Mouse (Mus musculus) forebrain, embryonic 13.5 days (tissue): Measurements from ENCODE around the gene Plekhg1. TPM values are rescaled to one million over a fixed set of nuclear protein-coding genes. Genes with fewer than 3 reads are reported as not detected.
A peak's percentile ranks its signal among the peaks of the same experiment; 100 is the strongest.

ENCODE experiments used
- ATAC-seq: fragments of 200-750 bp; cut with Nextera tagmentation; 2 replicates; pipeline ENCODE4 v1.8.0; 2017
- H3K27ac ChIP-seq: fragments of 300-500 bp; sonication (generic); 2 replicates; pipeline ENCODE4 v1.5.1; 2015; ENCODE audit warnings: inconsistent platforms, mild to moderate bottlenecking, moderate library complexity
- H3K27me3 ChIP-seq: fragments of 300-500 bp; sonication (generic); 2 replicates; pipeline ENCODE4 v1.6.1; 2015; ENCODE audit warnings: mild to moderate bottlenecking, inconsistent platforms
- H3K36me3 ChIP-seq: fragments of 300-500 bp; sonication (generic); 2 replicates; pipeline ENCODE4 v1.6.1; 2015; ENCODE audit warnings: mild to moderate bottlenecking, inconsistent platforms; ENCODE audit not compliant: poor library complexity, severe bottlenecking
- H3K4me1 ChIP-seq: fragments of 300-500 bp; sonication (generic); 2 replicates; pipeline ENCODE4 v1.6.1; 2015; ENCODE audit warnings: inconsistent platforms
- H3K4me2 ChIP-seq: fragments of 300-500 bp; sonication (generic); 2 replicates; pipeline ENCODE4 v1.6.1; 2015; ENCODE audit warnings: inconsistent platforms, mild to moderate bottlenecking, moderate library complexity
- H3K4me3 ChIP-seq: fragments of 300-500 bp; sonication (generic); 2 replicates; pipeline ENCODE4 v1.5.1; 2015; ENCODE audit warnings: mild to moderate bottlenecking, inconsistent platforms
- H3K9ac ChIP-seq: fragments of 300-500 bp; sonication (generic); 2 replicates; pipeline ENCODE4 v1.6.1; 2015; ENCODE audit warnings: mild to moderate bottlenecking, inconsistent platforms
- H3K9me3 ChIP-seq: fragments of 300-500 bp; sonication (generic); replicated peaks from 2 replicates; pipeline ENCODE4 v1.6.1; 2016; ENCODE audit warnings: inconsistent platforms
- WGBS: fragments of 180-500 bp; shearing (Covaris S2); methylation state at CpG from one replicate; pipeline ENCODE4 v1.1.7; 2015; 5-methylcytosine and 5-hydroxymethylcytosine counted together
- polyA plus RNA-seq: library from polyadenylated mRNA; unstranded; fragments of >200 nt; fragmentation: Nextera tagmentation; extraction: Ambion mirVana; gene quantifications from 2 replicates; pipeline ENCODE4 v1.2.1, GENCODE M21; 2015

The Plekhg1 gene
- polyA plus RNA-seq, 1 experiment from 2014 or later: 4.0 TPM

- no peak for ATAC-seq
- Histone ChIP-seq H3K27ac (no peak overlapping the region), H3K27me3 (no peaks in the 10 kb centered on the region), H3K9ac (no peak overlapping the region), H3K9me3 (no peaks in the 10 kb centered on the region), H3K4me2 (no peak overlapping the region), H3K4me1 (no peaks in the 10 kb centered on the region), H3K4me3 (no peak overlapping the region), H3K36me3 (peaks cover 12% of the 10 kb centered on the region; the same call in 1 of the 2 replicates)
- WGBS: 94% methylated on average over 5 of the region's 5 CpGs
Measured at GRCm38 (mm10) chr10:3870828-3871227, 130.7 kb downstream of the Plekhg1 start.

- no peak overlapping the region for H3K9ac ChIP-seq
- peaks cover 12% of the 10 kb centered on the region; the same call in 1 of the 2 replicates for H3K36me3 ChIP-seq
- no peak overlapping the region for H3K4me2 ChIP-seq
- H3K4me1 ChIP-seq: no peaks in the 10 kb centered on the region
- H3K27me3 ChIP-seq: no peaks in the 10 kb centered on the region
- no peak overlapping the region for H3K27ac ChIP-seq
- ATAC-seq: no peak
- 97% methylated on average over 6 of the region's 6 CpGs for WGBS
- H3K4me3 ChIP-seq: no peak overlapping the region
- no peaks in the 10 kb centered on the region for H3K9me3 ChIP-seq
Measured at GRCm38 (mm10) chr10:3873467-3873866, 133.3 kb downstream of the Plekhg1 start.

GRCm38 (mm10) chr10:3877852-3878535 lies 137.8 kb downstream of the Plekhg1 start:
- H3K4me2 ChIP-seq: no peak overlapping the region
- H3K36me3 ChIP-seq: peaks cover 8% of the 10 kb centered on the region; the same call in 1 of the 2 replicates
- no peaks in the 10 kb centered on the region for H3K4me1 ChIP-seq
- ATAC-seq: no peak
- no peaks in the 10 kb centered on the region for H3K9me3 ChIP-seq
- 96% methylated on average over 4 of the region's 4 CpGs for WGBS
- no peak overlapping the region for H3K27ac ChIP-seq
- H3K4me3 ChIP-seq: no peak overlapping the region
- H3K9ac ChIP-seq: no peak overlapping the region
- H3K27me3 ChIP-seq: no peaks in the 10 kb centered on the region

GRCm38 (mm10) chr10:3881179-3881578 lies 141.0 kb downstream of the Plekhg1 start:
- Histone ChIP-seq H3K4me1 (no peaks in the 10 kb centered on the region), H3K4me3 (no peak overlapping the region), H3K4me2 (no peak overlapping the region), H3K9me3 (no peaks in the 10 kb centered on the region), H3K27ac (no peak overlapping the region), H3K9ac (no peak overlapping the region), H3K27me3 (no peaks in the 10 kb centered on the region), H3K36me3 (no peaks in the 10 kb centered on the region)
- WGBS: 76% methylated on average over 2 of the region's 2 CpGs
- no peak for ATAC-seq

- Histone ChIP-seq H3K27ac (no peak overlapping the region), H3K4me3 (no peak overlapping the region), H3K9me3 (no peaks in the 10 kb centered on the region), H3K4me1 (peaks cover 14% of the 10 kb centered on the region), H3K9ac (no peak overlapping the region), H3K4me2 (no peak overlapping the region), H3K36me3 (no peaks in the 10 kb centered on the region), H3K27me3 (no peaks in the 10 kb centered on the region)
- 75% methylated on average over 4 of the region's 4 CpGs for WGBS
- no peak for ATAC-seq
Measured at GRCm38 (mm10) chr10:3888510-3888909, 148.3 kb downstream of the Plekhg1 start.

GRCm38 (mm10) chr10:3891381-3892263 lies 151.5 kb downstream of the Plekhg1 start:
- no peak overlapping the region for H3K9ac ChIP-seq
- WGBS: 29% methylated on average over 3 of the region's 3 CpGs
- no peaks in the 10 kb centered on the region for H3K36me3 ChIP-seq
- H3K9me3 ChIP-seq: no peaks in the 10 kb centered on the region
- H3K27me3 ChIP-seq: no peaks in the 10 kb centered on the region
- no peak overlapping the region for H3K4me3 ChIP-seq
- peak overlapping the region; percentile 22; the same call in 1 of the 2 replicates for H3K27ac ChIP-seq
- ATAC-seq: peak; percentile 75; the same call in 1 of the 2 replicates
- peaks cover 18% of the 10 kb centered on the region for H3K4me1 ChIP-seq
- no peak overlapping the region for H3K4me2 ChIP-seq

- Histone ChIP-seq H3K4me2 (no peak overlapping the region), H3K27ac (peak overlapping the region; percentile 22; the same call in 1 of the 2 replicates), H3K36me3 (no peaks in the 10 kb centered on the region), H3K9me3 (no peaks in the 10 kb centered on the region), H3K27me3 (no peaks in the 10 kb centered on the region), H3K4me1 (peaks cover 18% of the 10 kb centered on the region), H3K9ac (no peak overlapping the region), H3K4me3 (no peak overlapping the region)
- 42% methylated on average over 3 of the region's 3 CpGs for WGBS
- no peak for ATAC-seq
Measured at GRCm38 (mm10) chr10:3892368-3892767, 152.2 kb downstream of the Plekhg1 start.

- no peak overlapping the region for H3K27ac ChIP-seq
- 82% methylated on average over 3 of the region's 3 CpGs for WGBS
- 0 out of 2 replicates have a peak, but pooled peaks cover 5% of the 10 kb centered on the region for H3K4me1 ChIP-seq
- no peaks in the 10 kb centered on the region for H3K27me3 ChIP-seq
- H3K9me3 ChIP-seq: no peaks in the 10 kb centered on the region
- no peak overlapping the region for H3K9ac ChIP-seq
- H3K36me3 ChIP-seq: no peaks in the 10 kb centered on the region
- H3K4me3 ChIP-seq: no peak overlapping the region
- no peak overlapping the region for H3K4me2 ChIP-seq
- no peak for ATAC-seq
Measured at GRCm38 (mm10) chr10:3898068-3898467, 157.9 kb downstream of the Plekhg1 start.

- Histone ChIP-seq H3K9ac (no peak overlapping the region), H3K4me3 (no peak overlapping the region), H3K9me3 (no peaks in the 10 kb centered on the region), H3K27ac (no peak overlapping the region), H3K27me3 (no peaks in the 10 kb centered on the region), H3K36me3 (no peaks in the 10 kb centered on the region), H3K4me1 (no peaks in the 10 kb centered on the region), H3K4me2 (no peak overlapping the region)
- ATAC-seq: no peak
- WGBS: 68% methylated on average over 11 of the region's 11 CpGs
Measured at GRCm38 (mm10) chr10:3900416-3900956, 160.3 kb downstream of the Plekhg1 start.

- no peaks in the 10 kb centered on the region for H3K4me1 ChIP-seq
- H3K4me2 ChIP-seq: no peak overlapping the region
- H3K27ac ChIP-seq: no peak overlapping the region
- no peak overlapping the region for H3K4me3 ChIP-seq
- H3K9me3 ChIP-seq: no peaks in the 10 kb centered on the region
- no peaks in the 10 kb centered on the region for H3K36me3 ChIP-seq
- no peaks in the 10 kb centered on the region for H3K27me3 ChIP-seq
- WGBS: 89% methylated on average over 3 of the region's 3 CpGs
- H3K9ac ChIP-seq: no peak overlapping the region
- no peak for ATAC-seq
Measured at GRCm38 (mm10) chr10:3905747-3906146, 165.6 kb downstream of the Plekhg1 start.

GRCm38 (mm10) chr10:3914104-3914503 lies 173.9 kb downstream of the Plekhg1 start:
- H3K9me3 ChIP-seq: no peaks in the 10 kb centered on the region
- H3K36me3 ChIP-seq: no peaks in the 10 kb centered on the region
- no peak overlapping the region for H3K4me3 ChIP-seq
- no peaks in the 10 kb centered on the region for H3K27me3 ChIP-seq
- no peak overlapping the region for H3K4me2 ChIP-seq
- no peak for ATAC-seq
- H3K4me1 ChIP-seq: no peaks in the 10 kb centered on the region
- H3K27ac ChIP-seq: no peak overlapping the region
- 83% methylated on average over 5 of the region's 5 CpGs for WGBS
- H3K9ac ChIP-seq: no peak overlapping the region
